Mouse (Mus musculus): Measurements from ENCODE around the gene Rfxap. TPM values are rescaled to one million over a fixed set of nuclear protein-coding genes. Genes with fewer than 3 reads are reported as not detected.

Gene Rfxap
- 16.3 and 24.1 TPM in 2 replicates for polyA plus RNA-seq (2012; rRNA removed; ENCODE audit: low replicate concordance)

DNA sequence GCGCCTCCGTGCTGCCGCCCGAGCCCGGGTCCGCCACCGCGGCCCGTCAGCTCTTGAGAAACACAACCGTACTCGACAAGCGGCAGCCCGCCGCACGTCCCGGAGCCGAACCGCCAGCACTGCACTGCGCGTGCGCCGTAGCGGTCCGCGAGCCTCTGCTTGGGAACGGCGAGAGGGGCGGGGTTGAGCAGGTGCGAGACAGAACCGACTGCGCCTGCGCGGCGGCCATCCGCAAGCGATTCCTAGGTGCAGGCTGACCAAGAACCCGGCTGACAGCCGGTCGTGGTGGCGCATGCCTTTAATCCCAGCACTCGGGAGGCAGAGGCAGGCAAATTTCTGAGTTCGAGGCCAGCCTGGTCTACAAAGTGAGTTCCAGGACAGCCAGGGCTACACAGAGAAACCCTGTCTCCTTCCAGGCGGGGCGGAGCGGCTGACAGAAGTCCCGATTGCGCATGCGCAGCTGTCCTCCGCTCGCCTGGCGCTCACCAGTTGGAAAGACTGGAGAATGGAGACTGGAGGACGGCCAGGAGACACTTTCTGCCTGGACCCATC, at the start of gene Rfxap:
TSS of gene Rfxap (minus strand) at position 126 of the 552 bp plus-strand sequence.

DNA sequence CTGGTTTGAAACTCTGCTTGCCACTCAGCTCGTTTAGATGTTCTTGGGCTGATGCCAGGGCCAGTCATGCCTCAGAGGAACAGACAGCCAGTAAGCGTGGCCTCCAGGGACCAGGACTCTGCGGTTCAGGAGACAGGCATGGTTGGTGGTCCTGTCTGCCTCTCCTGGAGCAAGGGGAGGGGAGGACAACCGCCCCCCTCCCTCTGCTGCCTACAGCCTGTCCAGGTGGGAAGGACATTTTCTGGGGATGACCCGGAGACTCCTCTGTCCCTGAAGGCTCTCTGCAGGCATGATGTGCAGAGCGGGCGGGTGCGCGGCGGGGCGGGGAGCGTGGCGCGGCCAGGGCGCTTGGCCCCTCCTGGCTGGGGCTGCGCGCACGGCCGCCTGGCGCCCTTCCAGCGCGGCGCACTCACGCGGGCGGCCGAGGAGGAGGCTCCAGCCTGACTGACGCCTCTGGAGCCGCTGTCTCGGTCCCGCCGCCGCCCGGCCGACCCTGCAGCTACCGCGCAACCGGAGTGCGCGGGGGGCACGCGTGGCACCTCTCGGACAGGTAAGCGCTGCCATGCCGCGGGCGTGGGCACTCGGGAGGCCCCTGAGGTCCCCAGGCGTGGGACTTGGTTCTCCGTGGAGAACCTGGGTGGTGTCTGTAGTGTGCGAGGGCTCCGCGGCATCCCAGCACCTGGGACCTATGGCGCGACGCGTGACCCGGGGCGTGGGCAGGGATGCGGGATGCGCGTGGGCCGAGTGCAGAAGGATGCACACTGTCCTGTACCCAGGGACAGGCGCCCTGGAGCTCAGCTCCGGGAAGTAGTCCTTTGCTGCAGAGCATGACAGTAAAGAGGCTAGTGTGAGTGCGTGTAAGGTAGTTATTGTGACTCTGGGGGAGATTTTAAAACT, 52.2 kb downstream of the Rfxap start, which contains the start of gene Smad9:
TSS of gene Smad9 (plus strand) at position 438 of the 897 bp plus-strand sequence.

Other genes with a start within 250 kb of the Rfxap start
- gene Supt20, start 115.0 kb downstream of the Rfxap start, polyA plus RNA-seq (2012; rRNA removed; ENCODE audit: low replicate concordance), result 41.4 and 61.6 TPM in 2 replicates
- not detected in 2 replicates for gene Gm21958, start 93.4 kb downstream of the Rfxap start, polyA plus RNA-seq (2012; rRNA removed; ENCODE audit: low replicate concordance)
- 21.0 and 42.6 TPM in 2 replicates for gene Exosc8, start 72.4 kb downstream of the Rfxap start, polyA plus RNA-seq (2012; rRNA removed; ENCODE audit: low replicate concordance)
- 19.8 and 23.1 TPM in 2 replicates for gene Alg5, start 72.3 kb downstream of the Rfxap start, polyA plus RNA-seq (2012; rRNA removed; ENCODE audit: low replicate concordance)
- gene Smad9, start 52.2 kb downstream of the Rfxap start, polyA plus RNA-seq (2012; rRNA removed; ENCODE audit: low replicate concordance), result 0.37 and 0.84 TPM in 2 replicates
- gene Sertm1, start 108.1 kb upstream of the Rfxap start, polyA plus RNA-seq (2012; rRNA removed; ENCODE audit: low replicate concordance), result 0.26 TPM in 1 of 2 replicates, not detected in the other
- 0.36 TPM in 1 of 2 replicates, not detected in the other for gene Ccna1, start 247.7 kb upstream of the Rfxap start, polyA plus RNA-seq (2012; rRNA removed; ENCODE audit: low replicate concordance)

Data from subcutaneous adipose tissue, adult 2 months (tissue).